22 mouse cellular contexts compared by ENCODE assay signal in the genomic region with DNA sequence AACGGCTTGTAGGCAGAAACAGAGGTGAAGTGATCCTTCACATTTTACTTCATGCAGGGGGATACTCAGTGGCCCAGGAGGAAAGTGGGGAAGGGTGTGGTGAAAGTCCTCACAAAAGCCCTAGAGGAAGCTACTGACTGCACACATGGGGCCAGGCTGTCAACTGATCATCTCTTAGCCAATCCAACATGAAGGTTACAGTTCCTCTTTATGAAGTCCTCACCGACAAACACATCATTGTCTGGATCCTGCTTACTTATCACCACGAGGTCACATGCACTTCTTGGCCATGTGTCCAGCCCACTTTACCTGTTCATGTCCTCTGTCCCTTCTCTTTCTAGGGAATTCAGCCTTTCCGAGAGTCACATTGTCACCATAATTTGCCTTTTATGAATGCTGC.
"Had no signal": no experiment of that assay in that cellular context is flagged by ENCODE, and none has a peak within 500 bp of the region (broad histone marks: within the 10 kb centered on the region; RNA-seq: fewer than 3 reads in every experiment).

No protein-coding gene starts in this region.

- H3K27ac ChIP-seq: limb, embryonic 10.5 days; limb, embryonic 13.5 days; liver, embryonic 12.5 days; liver, embryonic 15.5 days; lung, embryonic 15.5 days; macrophage; neural tube, embryonic 12.5 days; neural tube, embryonic 15.5 days; stomach, embryonic 15.5 days had no signal

- ATAC-seq: liver, embryonic 12.5 days had no signal

- H3K4me1 ChIP-seq: limb, embryonic 10.5 days; liver, embryonic 12.5 days; liver, embryonic 15.5 days; neural tube, embryonic 15.5 days; stomach, embryonic 15.5 days had no signal

- H3K27me3 ChIP-seq: limb, embryonic 13.5 days; liver, embryonic 12.5 days; liver, embryonic 15.5 days; lung, embryonic 15.5 days; neural tube, embryonic 12.5 days; neural tube, embryonic 15.5 days; stomach, embryonic 15.5 days had no signal

- H3K9me3 ChIP-seq: limb, embryonic 10.5 days; limb, embryonic 13.5 days; liver, embryonic 12.5 days; liver, embryonic 15.5 days; lung, embryonic 15.5 days; neural tube, embryonic 15.5 days; stomach, embryonic 15.5 days had no signal

- DNase-seq: kidney, adult 18-20 months; kidney, adult 9 months; kidney, postnatal 14 days; kidney, postnatal 4 days; liver; lung, adult 18-20 months; lung, postnatal 14 days; retina, postnatal 1 day; right cerebral cortex, postnatal 25 days; spleen, adult 18-20 months; thymus, adult 2 months; thymus, postnatal 14 days had no signal

- H3K9ac ChIP-seq: limb, embryonic 13.5 days; liver, embryonic 12.5 days; liver, embryonic 15.5 days; lung, embryonic 15.5 days; neural tube, embryonic 12.5 days; neural tube, embryonic 15.5 days; stomach, embryonic 15.5 days had no signal

- H3K4me2 ChIP-seq: limb, embryonic 13.5 days; liver, embryonic 12.5 days; liver, embryonic 15.5 days; lung, embryonic 15.5 days; midbrain, embryonic 11.5 days; neural tube, embryonic 12.5 days; neural tube, embryonic 15.5 days; stomach, embryonic 15.5 days had no signal

- H3K36me3 ChIP-seq: limb, embryonic 10.5 days; limb, embryonic 13.5 days; liver, embryonic 12.5 days; liver, embryonic 15.5 days; lung, embryonic 15.5 days; neural tube, embryonic 12.5 days; neural tube, embryonic 15.5 days; stomach, embryonic 15.5 days had no signal

- H3K4me3 ChIP-seq: limb, embryonic 10.5 days; limb, embryonic 13.5 days; liver, embryonic 12.5 days; liver, embryonic 15.5 days; lung, embryonic 15.5 days; neural tube, embryonic 12.5 days; neural tube, embryonic 15.5 days; stomach, embryonic 15.5 days had no signal
